Mouse (Mus musculus) heart, embryonic 10.5 days (tissue): ENCODE measurements around the gene Trim71. TPM values are rescaled to one million over a fixed set of nuclear protein-coding genes. Genes with fewer than 3 reads are reported as not detected.

Experiments
- DNase-seq: peaks from one replicate; pipeline ENCODE4 v3.0.0-alpha.2; 2017; ENCODE audit warnings: low spot score
- H3K27ac ChIP-seq: fragments of 300-500 bp; sonication (generic); 2 replicates; pipeline ENCODE4 v1.5.1; 2016; ENCODE audit warnings: mild to moderate bottlenecking
- H3K27me3 ChIP-seq: fragments of 300-500 bp; sonication (generic); 2 replicates; pipeline ENCODE4 v1.6.1; 2016; ENCODE audit warnings: mild to moderate bottlenecking; ENCODE audit not compliant: poor library complexity, insufficient read depth, severe bottlenecking
- H3K36me3 ChIP-seq: fragments of 300-500 bp; sonication (generic); 2 replicates; pipeline ENCODE4 v1.6.1; 2016; ENCODE audit warnings: mild to moderate bottlenecking, moderate library complexity
- H3K4me1 ChIP-seq: fragments of 300-500 bp; sonication (generic); 2 replicates; pipeline ENCODE4 v1.6.1; 2016; ENCODE audit warnings: mild to moderate bottlenecking
- H3K4me3 ChIP-seq: fragments of 300-500 bp; sonication (generic); 2 replicates; pipeline ENCODE4 v1.5.1; 2016; ENCODE audit warnings: mild to moderate bottlenecking, moderate library complexity
- H3K9me3 ChIP-seq: fragments of 300-500 bp; sonication (generic); 2 replicates; pipeline ENCODE4 v1.6.1; 2016; ENCODE audit warnings: mild to moderate bottlenecking, moderate library complexity
- WGBS: fragments of 180-500 bp; shearing (Covaris S2); methylation state at CpG from one replicate; pipeline ENCODE4 v1.1.7; 2016; 5-methylcytosine and 5-hydroxymethylcytosine counted together
- polyA plus RNA-seq: library from polyadenylated mRNA; unstranded; fragments of >200 nt; fragmentation: Nextera tagmentation; extraction: Ambion mirVana; gene quantifications from 2 replicates; pipeline ENCODE4 v1.2.1, GENCODE M21; 2016

Gene Trim71
- polyA plus RNA-seq, 1 experiment from 2014 or later = 3.1 TPM

- Histone ChIP-seq H3K4me1 (peaks cover 80% of the 10 kb centered on the region), H3K4me3 (no peak overlapping the region), H3K27ac (peak overlapping the region; percentile 59), H3K27me3 (no peaks in the 10 kb centered on the region), H3K9me3 (no peaks in the 10 kb centered on the region), H3K36me3 (no peaks in the 10 kb centered on the region)
- DNase-seq = no peak
- WGBS = 22% methylated on average over 6 of the region's 6 CpGs
These were observed 14.1 kb downstream of the Trim71 start for GRCm38 (mm10) chr9:114550033-114550432.

- H3K4me3 ChIP-seq = no peak overlapping the region
- 41% methylated on average over 5 of the region's 5 CpGs for WGBS
- H3K27me3 ChIP-seq = no peaks in the 10 kb centered on the region
- H3K36me3 ChIP-seq = no peaks in the 10 kb centered on the region
- H3K27ac ChIP-seq = peak overlapping the region; percentile 42; the same call in 1 of the 2 replicates
- H3K4me1 ChIP-seq = peaks cover 80% of the 10 kb centered on the region
- no peaks in the 10 kb centered on the region for H3K9me3 ChIP-seq
- no peak for DNase-seq
These were observed 15.1 kb downstream of the Trim71 start for GRCm38 (mm10) chr9:114549117-114549516.

- no peak for DNase-seq
- WGBS = 44% methylated on average over 4 of the region's 4 CpGs
- no peaks in the 10 kb centered on the region for H3K9me3 ChIP-seq
- H3K4me1 ChIP-seq = peaks cover 80% of the 10 kb centered on the region
- peak overlapping the region; percentile 76 for H3K27ac ChIP-seq
- no peaks in the 10 kb centered on the region for H3K27me3 ChIP-seq
- H3K4me3 ChIP-seq = no peak overlapping the region
- H3K36me3 ChIP-seq = no peaks in the 10 kb centered on the region
These were observed 15.7 kb downstream of the Trim71 start for GRCm38 (mm10) chr9:114548496-114548895.

GRCm38 (mm10) chr9:114547643-114548077 lies 16.5 kb downstream of the Trim71 start:
- Histone ChIP-seq H3K4me1 (peaks cover 82% of the 10 kb centered on the region), H3K27ac (peak overlapping the region; percentile 76), H3K4me3 (no peak overlapping the region), H3K9me3 (no peaks in the 10 kb centered on the region), H3K36me3 (no peaks in the 10 kb centered on the region), H3K27me3 (no peaks in the 10 kb centered on the region)
- 46% methylated on average over 6 of the region's 6 CpGs for WGBS
- DNase-seq = no peak

- peak overlapping the region; percentile 76 for H3K27ac ChIP-seq
- H3K4me1 ChIP-seq = peaks cover 88% of the 10 kb centered on the region
- WGBS = 50% methylated on average over 12 of the region's 12 CpGs
These were observed 17.4 kb downstream of the Trim71 start for GRCm38 (mm10) chr9:114546765-114547164.

GRCm38 (mm10) chr9:114544754-114545393 lies 19.3 kb downstream of the Trim71 start:
- Histone ChIP-seq H3K27me3 (no peaks in the 10 kb centered on the region), H3K27ac (peak overlapping the region; percentile 75), H3K36me3 (no peaks in the 10 kb centered on the region), H3K9me3 (no peaks in the 10 kb centered on the region), H3K4me1 (peaks cover 92% of the 10 kb centered on the region), H3K4me3 (no peak overlapping the region)
- 49% methylated on average over 9 of the region's 9 CpGs for WGBS
- DNase-seq = no peak

More at GRCm38 (mm10) chr9:114546765-114547164, 17.4 kb downstream of the Trim71 start:
- Histone ChIP-seq H3K36me3 (no peaks in the 10 kb centered on the region), H3K9me3 (no peaks in the 10 kb centered on the region), H3K27me3 (no peaks in the 10 kb centered on the region), H3K4me3 (no peak overlapping the region)
- DNase-seq = no peak

GRCm38 (mm10) chr9:114543882-114544753 lies 20.1 kb downstream of the Trim71 start:
- Histone ChIP-seq H3K4me1 (peaks cover 87% of the 10 kb centered on the region), H3K36me3 (no peaks in the 10 kb centered on the region), H3K9me3 (no peaks in the 10 kb centered on the region), H3K27ac (peak overlapping the region; percentile 12), H3K4me3 (no peak overlapping the region), H3K27me3 (no peaks in the 10 kb centered on the region)
- 61% methylated on average over 17 of the region's 17 CpGs for WGBS
- no peak for DNase-seq

GRCm38 (mm10) chr9:114541279-114541741 lies 22.9 kb downstream of the Trim71 start:
- H3K36me3 ChIP-seq = no peaks in the 10 kb centered on the region

GRCm38 (mm10) chr9:114538996-114539563 lies 25.1 kb downstream of the Trim71 start:
- H3K4me1 ChIP-seq = peaks cover 79% of the 10 kb centered on the region
- no peak for DNase-seq
- H3K27ac ChIP-seq = 0 out of 2 replicates have a peak overlapping the region, but pooled peaks have one; percentile 23
- 79% methylated on average over 7 of the region's 7 CpGs for WGBS
- no peaks in the 10 kb centered on the region for H3K36me3 ChIP-seq
- no peaks in the 10 kb centered on the region for H3K27me3 ChIP-seq
- no peaks in the 10 kb centered on the region for H3K9me3 ChIP-seq
- H3K4me3 ChIP-seq = no peak overlapping the region

More at GRCm38 (mm10) chr9:114541279-114541741, 22.9 kb downstream of the Trim71 start:
- WGBS = 0% methylated on average over 1 of the region's 1 CpGs
- DNase-seq = peak; percentile 90
- H3K4me1 ChIP-seq = peaks cover 87% of the 10 kb centered on the region
- H3K4me3 ChIP-seq = no peak overlapping the region
- no peaks in the 10 kb centered on the region for H3K27me3 ChIP-seq
- H3K9me3 ChIP-seq = no peaks in the 10 kb centered on the region
- H3K27ac ChIP-seq = peak overlapping the region; percentile 78

- WGBS = 21% methylated on average over 2 of the region's 2 CpGs
- Histone ChIP-seq H3K4me3 (peak overlapping the region; percentile 24), H3K27ac (peak overlapping the region; percentile 86), H3K27me3 (no peaks in the 10 kb centered on the region), H3K4me1 (peaks cover 70% of the 10 kb centered on the region), H3K36me3 (no peaks in the 10 kb centered on the region), H3K9me3 (no peaks in the 10 kb centered on the region)
- DNase-seq = peak; percentile 87
These were observed 27.5 kb downstream of the Trim71 start for GRCm38 (mm10) chr9:114536628-114537027.

GRCm38 (mm10) chr9:114534747-114535517 lies 29.2 kb downstream of the Trim71 start:
- H3K4me3 ChIP-seq = no peak overlapping the region
- H3K27me3 ChIP-seq = no peaks in the 10 kb centered on the region
- H3K27ac ChIP-seq = peak overlapping the region; percentile 26
- H3K4me1 ChIP-seq = peaks cover 71% of the 10 kb centered on the region
- H3K9me3 ChIP-seq = no peaks in the 10 kb centered on the region
- 67% methylated on average over 9 of the region's 9 CpGs for WGBS
- no peaks in the 10 kb centered on the region for H3K36me3 ChIP-seq
- no peak for DNase-seq

- H3K27ac ChIP-seq = peak overlapping the region; percentile 73
- H3K9me3 ChIP-seq = no peaks in the 10 kb centered on the region
- H3K4me3 ChIP-seq = no peak overlapping the region
- no peaks in the 10 kb centered on the region for H3K36me3 ChIP-seq
- H3K27me3 ChIP-seq = no peaks in the 10 kb centered on the region
- peaks cover 65% of the 10 kb centered on the region for H3K4me1 ChIP-seq
- 72% methylated on average over 4 of the region's 4 CpGs for WGBS
- DNase-seq = no peak
These were observed 30.3 kb downstream of the Trim71 start for GRCm38 (mm10) chr9:114533848-114534247.
